Mouse (Mus musculus) kidney, adult 2 months (tissue): ENCODE data around the gene Slc9a9.

ENCODE experiments used
- CTCF ChIP-seq: fragments of 200-500 bp; conservative IDR thresholded peaks from 2 replicates; pipeline ENCODE4 v1.5.1; 2011; ENCODE audit warnings: low read depth, mild to moderate bottlenecking, control low read depth, low read length, moderate library complexity, mixed read lengths; ENCODE audit not compliant: insufficient read depth, insufficient read length
- POLR2A ChIP-seq: fragments of 200-500 bp; IDR thresholded peaks from one replicate; pipeline ENCODE4 v1.6.1; 2011; ENCODE audit warnings: low read depth, low read length, control low read depth

- TF ChIP-seq POLR2A (no peak), CTCF (no peak)
Observed at GRCm38 (mm10) chr9:94993575-94993974, 323.9 kb downstream of the Slc9a9 start.
